In genomic region chr12:104837957-104838401, GRCm38 (mm10) we compare ENCODE assay signal across 16 mouse cellular contexts. TPM values are rescaled to one million over a fixed set of nuclear protein-coding genes. Genes with fewer than 3 reads are reported as not detected.
DNase-seq lines count a peak whose midpoint lies in the region; ATAC-seq and TF ChIP-seq lines count a peak whose summit lies in the region.
"Had no signal": no experiment of that assay in that cellular context is flagged by ENCODE, and none has a peak within 500 bp of the region (broad histone marks: within the 10 kb centered on the region; RNA-seq: fewer than 3 reads in every experiment).

No protein-coding gene starts in this region.

- no peak for TF ChIP-seq CTCF in lung, embryonic 14.5 days (IDR thresholded peaks at IDR 0.05; ENCODE audit: low read depth)

- peak overlapping the region; percentile 14; the same call in 1 of the 2 replicates for H3K4me2 ChIP-seq in heart, embryonic 13.5 days
- H3K4me2 ChIP-seq in lung, embryonic 14.5 days: no peak overlapping the region
- no peak overlapping the region for H3K4me2 ChIP-seq in midbrain, embryonic 15.5 days
- H3K4me2 ChIP-seq: limb, embryonic 15.5 days; midbrain, embryonic 12.5 days had no signal

- DNase-seq in heart, postnatal 10 days: no peak
- DNase-seq in lung, embryonic 14.5 days: no peak
- DNase-seq in lung, adult 18-20 months: no peak
- DNase-seq in limb, embryonic 10.5 days (ENCODE audit: low spot score): no peak
- no peak for DNase-seq in kidney, postnatal 25 days
- DNase-seq in spleen, postnatal 14 days (ENCODE audit: low spot score in 2 of 2): no peak
- DNase-seq: adrenal gland, postnatal 36 days; cerebellum, adult 9-11 months; gastrocnemius, postnatal 36 days; kidney, postnatal 4 days; right cerebral cortex, postnatal 25 days had no signal

- peaks cover 11% of the 10 kb centered on the region; the same call in 1 of the 2 replicates for H3K27me3 ChIP-seq in heart, embryonic 13.5 days (replicated peaks)
- H3K27me3 ChIP-seq in lung, embryonic 14.5 days (ENCODE audit: insufficient read depth, low read length): no peaks in the 10 kb centered on the region
- no peaks in the 10 kb centered on the region for H3K27me3 ChIP-seq in limb, embryonic 10.5 days (ENCODE audit: low read depth, poor library complexity, severe bottlenecking)
- H3K27me3 ChIP-seq in midbrain, embryonic 15.5 days (replicated peaks): no peaks in the 10 kb centered on the region
- H3K27me3 ChIP-seq: limb, embryonic 15.5 days; midbrain, embryonic 12.5 days had no signal

- WGBS in heart, embryonic 13.5 days: 38% methylated on average over 13 of the region's 13 CpGs
- WGBS in lung, embryonic 14.5 days: 58% methylated on average over 13 of the region's 13 CpGs
- 75% methylated on average over 13 of the region's 13 CpGs for WGBS in limb, embryonic 10.5 days
- WGBS in midbrain, embryonic 15.5 days: 72% methylated on average over 13 of the region's 13 CpGs

- no peak overlapping the region for H3K27ac ChIP-seq in heart, embryonic 13.5 days (replicated peaks)
- no peak overlapping the region for H3K27ac ChIP-seq in lung, embryonic 14.5 days (ENCODE audit: low read depth)
- H3K27ac ChIP-seq in limb, embryonic 10.5 days: 0 out of 2 replicates have a peak overlapping the region, but pooled peaks have one; percentile 2
- no peak overlapping the region for H3K27ac ChIP-seq in midbrain, embryonic 15.5 days
- H3K27ac ChIP-seq: limb, embryonic 15.5 days; midbrain, embryonic 12.5 days had no signal

- peaks cover 17% of the 10 kb centered on the region for H3K4me1 ChIP-seq in heart, embryonic 13.5 days
- H3K4me1 ChIP-seq in lung, embryonic 14.5 days (ENCODE audit: insufficient read depth): no peaks in the 10 kb centered on the region
- peaks cover 38% of the 10 kb centered on the region for H3K4me1 ChIP-seq in limb, embryonic 10.5 days
- H3K4me1 ChIP-seq in midbrain, embryonic 15.5 days: peaks cover 5% of the 10 kb centered on the region; the same call in 1 of the 2 replicates

- no peak overlapping the region for H3K4me3 ChIP-seq in heart, embryonic 13.5 days
- no peak overlapping the region for H3K4me3 ChIP-seq in lung, embryonic 14.5 days (ENCODE audit: low read depth, low read length)
- H3K4me3 ChIP-seq in limb, embryonic 10.5 days: no peak overlapping the region
- no peak overlapping the region for H3K4me3 ChIP-seq in midbrain, embryonic 15.5 days
- H3K4me3 ChIP-seq: erythroblast, embryonic 14.5 days; limb, embryonic 15.5 days; midbrain, embryonic 12.5 days had no signal

- no peaks in the 10 kb centered on the region for H3K36me3 ChIP-seq in heart, embryonic 13.5 days
- H3K36me3 ChIP-seq in lung, embryonic 14.5 days (ENCODE audit: insufficient read depth): no peaks in the 10 kb centered on the region
- no peaks in the 10 kb centered on the region for H3K36me3 ChIP-seq in limb, embryonic 10.5 days
- H3K36me3 ChIP-seq in midbrain, embryonic 15.5 days (replicated peaks): no peaks in the 10 kb centered on the region
- H3K36me3 ChIP-seq: limb, embryonic 15.5 days; midbrain, embryonic 12.5 days had no signal

- H3K9ac ChIP-seq in heart, embryonic 13.5 days: no peak overlapping the region
- H3K9ac ChIP-seq in lung, embryonic 14.5 days: no peak overlapping the region
- no peak overlapping the region for H3K9ac ChIP-seq in midbrain, embryonic 15.5 days
- H3K9ac ChIP-seq: limb, embryonic 15.5 days; midbrain, embryonic 12.5 days had no signal

- no peak for ATAC-seq in heart, embryonic 13.5 days (ENCODE audit: extremely low read depth, insufficient number of reproducible peaks, low FRiP score, low TSS enrichment)
- 0 out of 2 replicates have a peak, but pooled peaks have one; percentile 16 for ATAC-seq in lung, embryonic 14.5 days (ENCODE audit: insufficient read depth)
- ATAC-seq in midbrain, embryonic 15.5 days (replicated peaks): 0 out of 2 replicates have a peak, but pooled peaks have one; percentile 31

- no peaks in the 10 kb centered on the region for H3K9me3 ChIP-seq in heart, embryonic 13.5 days
- H3K9me3 ChIP-seq in lung, embryonic 14.5 days (ENCODE audit: low read depth, low read length): no peaks in the 10 kb centered on the region
- H3K9me3 ChIP-seq in limb, embryonic 10.5 days (replicated peaks): no peaks in the 10 kb centered on the region
- no peaks in the 10 kb centered on the region for H3K9me3 ChIP-seq in midbrain, embryonic 15.5 days
- H3K9me3 ChIP-seq: limb, embryonic 15.5 days; midbrain, embryonic 12.5 days had no signal

- intact Hi-C loops in heart, postnatal 10 days (cut with DNase I): loop anchor here (2.0 kb wide), 1 partner anchor 101 kb away; no protein-coding TSS in a partner anchor

RNA-seq across cellular contexts. Expression of gene Clmn, which starts 26.9 kb away (rescaled TPM):
- 0.61 and 0.66 TPM in 2 replicates for polyA plus RNA-seq in heart, embryonic 13.5 days (2015; fragmentation: Nextera tagmentation; extraction: Ambion mirVana)
- 1 to 10 TPM; 1.5 to 1.8 TPM for total RNA-seq in heart, postnatal 10 days (2021)
- 2.1 and 2.8 TPM in 2 replicates for polyA plus RNA-seq in lung, embryonic 14.5 days (2014; fragmentation: Nextera tagmentation; extraction: Ambion mirVana)
- 2.0 and 3.0 TPM in 2 replicates for polyA plus RNA-seq in limb, embryonic 10.5 days (2016; fragmentation: Nextera tagmentation; extraction: Ambion mirVana)
- 1.4 and 1.7 TPM in 2 replicates for polyA plus RNA-seq in midbrain, embryonic 15.5 days (2015; fragmentation: Nextera tagmentation; extraction: Ambion mirVana)
